Mouse (Mus musculus) liver, embryonic 12.5 days (tissue): Measurements from ENCODE around the gene Trabd. TPM values are rescaled to one million over a fixed set of nuclear protein-coding genes. Genes with fewer than 3 reads are reported as not detected.

Experiments used
- ATAC-seq: fragments of 200-750 bp; cut with Nextera tagmentation; 2 replicates; pipeline ENCODE4 v1.8.0; 2017; ENCODE audit warnings: moderate number of reproducible peaks, mild to moderate bottlenecking, moderate library complexity
- H3K27ac ChIP-seq: fragments of 300-500 bp; sonication (generic); 2 replicates; pipeline ENCODE4 v1.5.1; 2016; ENCODE audit warnings: mild to moderate bottlenecking
- H3K27me3 ChIP-seq: fragments of 300-500 bp; sonication (generic); replicated peaks from 2 replicates; pipeline ENCODE4 v1.6.1; 2016; ENCODE audit warnings: mild to moderate bottlenecking, moderate library complexity
- H3K36me3 ChIP-seq: fragments of 300-500 bp; sonication (generic); 2 replicates; pipeline ENCODE4 v1.6.1; 2016; ENCODE audit warnings: mild to moderate bottlenecking, moderate library complexity
- H3K4me1 ChIP-seq: fragments of 300-500 bp; sonication (generic); 2 replicates; pipeline ENCODE4 v1.6.1; 2016
- H3K4me2 ChIP-seq: fragments of 300-500 bp; sonication (generic); 2 replicates; pipeline ENCODE4 v1.6.1; 2016; ENCODE audit warnings: mild to moderate bottlenecking, moderate library complexity
- H3K4me3 ChIP-seq: fragments of 300-500 bp; sonication (generic); 2 replicates; pipeline ENCODE4 v1.5.1; 2016; ENCODE audit warnings: mild to moderate bottlenecking, moderate library complexity
- H3K9ac ChIP-seq: fragments of 300-500 bp; sonication (generic); 2 replicates; pipeline ENCODE4 v1.6.1; 2016; ENCODE audit warnings: mild to moderate bottlenecking, moderate library complexity
- H3K9me3 ChIP-seq: fragments of 300-500 bp; sonication (generic); replicated peaks from 2 replicates; pipeline ENCODE4 v1.6.1; 2016; ENCODE audit warnings: mild to moderate bottlenecking, moderate library complexity
- WGBS: fragments of 180-500 bp; shearing (Covaris S2); methylation state at CpG from one replicate; pipeline ENCODE4 v1.1.7; 2016; ENCODE audit not compliant: insufficient replicate concordance; 5-methylcytosine and 5-hydroxymethylcytosine counted together
- polyA plus RNA-seq: library from polyadenylated mRNA; unstranded; fragments of >200 nt; fragmentation: Nextera tagmentation; extraction: Ambion mirVana; gene quantifications from 2 replicates; pipeline ENCODE4 v1.2.1, GENCODE M21; 2016

The Trabd gene
- polyA plus RNA-seq, 1 experiment from 2014 or later: 22.9 TPM

DNA sequence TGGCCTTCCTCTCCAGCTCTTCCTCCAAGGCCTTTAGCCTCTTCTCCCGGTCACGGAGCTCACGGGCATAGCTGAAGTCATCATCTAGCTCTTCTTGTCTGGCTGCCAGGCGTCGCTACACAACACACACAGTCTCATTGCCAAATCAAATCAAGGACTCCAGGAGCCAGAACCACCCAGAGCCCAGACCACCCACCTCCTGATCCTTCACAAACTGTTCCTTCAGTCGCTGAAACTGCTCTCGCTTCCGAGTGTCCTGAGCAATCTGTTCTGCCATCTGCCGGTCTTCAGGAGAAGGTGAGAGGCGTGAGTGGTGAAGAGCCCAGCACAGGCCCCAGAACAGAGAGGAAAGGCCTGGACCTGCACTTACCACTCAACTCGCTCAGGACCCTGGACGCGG, 31.1 kb downstream of the Trabd start:
- H3K9ac ChIP-seq: no peak overlapping the region
- 88% methylated on average over 13 of the region's 13 CpGs for WGBS
- no peak overlapping the region for H3K27ac ChIP-seq
- no peaks in the 10 kb centered on the region for H3K4me1 ChIP-seq
- H3K36me3 ChIP-seq: peaks cover 100% of the 10 kb centered on the region
- no peak for ATAC-seq
- H3K27me3 ChIP-seq: no peaks in the 10 kb centered on the region
- H3K9me3 ChIP-seq: no peaks in the 10 kb centered on the region
- H3K4me3 ChIP-seq: no peak overlapping the region
- H3K4me2 ChIP-seq: no peak overlapping the region

DNA sequence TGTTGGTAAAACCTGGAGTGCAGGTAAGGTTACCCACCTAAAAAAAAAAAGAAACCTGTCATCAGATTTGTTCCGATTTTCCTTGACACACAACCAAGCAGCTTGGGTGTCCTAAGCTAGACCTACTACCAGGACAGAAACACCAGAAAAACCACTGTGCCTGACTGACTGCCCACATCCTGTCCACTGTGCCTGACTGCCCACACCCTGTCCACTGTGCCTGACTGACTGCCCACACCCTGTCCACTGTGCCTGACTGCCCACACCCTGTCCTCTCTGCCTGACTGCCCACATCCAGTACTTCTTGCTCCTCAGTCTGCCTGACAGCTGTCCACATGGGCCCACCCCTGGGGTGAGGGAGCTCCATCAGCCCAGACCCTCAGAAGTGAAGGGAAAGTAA, 32.1 kb downstream of the Trabd start:
- 79% methylated on average over 1 of the region's 1 CpGs for WGBS
- peaks cover 100% of the 10 kb centered on the region for H3K36me3 ChIP-seq
- no peak for ATAC-seq

DNA sequence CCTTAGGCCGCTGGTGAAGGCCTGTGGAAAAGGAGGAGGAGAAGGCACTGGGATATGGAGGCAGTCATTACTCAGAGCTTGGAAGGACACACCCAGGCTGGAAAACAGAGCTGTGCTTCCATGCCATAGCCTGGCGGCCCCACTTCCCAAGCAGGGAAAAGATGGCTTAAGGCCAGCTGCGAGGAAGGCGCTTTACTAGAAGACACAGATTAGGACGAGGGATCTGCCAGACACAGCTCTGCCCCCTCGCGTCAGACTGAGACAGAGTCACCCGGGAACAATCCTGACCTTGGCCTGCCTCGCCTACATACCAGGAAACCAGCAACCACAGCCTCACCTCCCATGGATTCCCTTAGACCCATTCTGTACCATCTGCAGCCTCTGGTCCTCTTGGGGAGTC, 35.2 kb downstream of the Trabd start:
- Histone ChIP-seq H3K36me3 (peaks cover 95% of the 10 kb centered on the region), H3K9ac (no peak overlapping the region), H3K27me3 (no peaks in the 10 kb centered on the region), H3K4me1 (no peaks in the 10 kb centered on the region), H3K27ac (no peak overlapping the region), H3K4me2 (no peak overlapping the region), H3K9me3 (no peaks in the 10 kb centered on the region), H3K4me3 (no peak overlapping the region)
- 78% methylated on average over 9 of the region's 9 CpGs for WGBS
- ATAC-seq: no peak

More for the DNA sequence above, 32.1 kb downstream of the Trabd start:
- no peak overlapping the region for H3K4me3 ChIP-seq
- H3K27ac ChIP-seq: no peak overlapping the region
- H3K9ac ChIP-seq: no peak overlapping the region
- no peak overlapping the region for H3K4me2 ChIP-seq
- no peaks in the 10 kb centered on the region for H3K9me3 ChIP-seq
- H3K4me1 ChIP-seq: no peaks in the 10 kb centered on the region
- H3K27me3 ChIP-seq: no peaks in the 10 kb centered on the region

DNA sequence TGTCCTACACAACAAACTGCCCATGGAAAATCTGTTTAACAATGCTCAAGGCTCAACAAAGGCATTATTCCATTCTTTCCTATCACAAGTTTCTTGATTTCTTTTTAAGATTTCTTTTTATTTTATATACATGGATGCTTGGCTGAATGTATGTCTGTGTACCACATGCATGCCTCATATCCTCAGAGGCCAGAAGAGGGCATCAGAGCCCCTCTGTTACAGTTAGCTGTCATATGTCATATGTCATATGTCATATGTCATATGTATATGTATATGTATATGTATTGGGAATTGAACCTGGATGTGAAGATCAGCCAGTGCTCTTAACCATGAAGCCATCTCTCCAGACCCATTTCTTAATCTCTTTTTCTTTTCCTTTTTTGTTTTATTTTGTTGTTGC, 43.1 kb downstream of the Trabd start:
- Histone ChIP-seq H3K9me3 (no peaks in the 10 kb centered on the region), H3K27me3 (no peaks in the 10 kb centered on the region), H3K27ac (no peak overlapping the region), H3K36me3 (peaks cover 73% of the 10 kb centered on the region), H3K9ac (no peak overlapping the region), H3K4me2 (no peak overlapping the region), H3K4me1 (peaks cover 35% of the 10 kb centered on the region), H3K4me3 (no peak overlapping the region)
- no peak for ATAC-seq

DNA sequence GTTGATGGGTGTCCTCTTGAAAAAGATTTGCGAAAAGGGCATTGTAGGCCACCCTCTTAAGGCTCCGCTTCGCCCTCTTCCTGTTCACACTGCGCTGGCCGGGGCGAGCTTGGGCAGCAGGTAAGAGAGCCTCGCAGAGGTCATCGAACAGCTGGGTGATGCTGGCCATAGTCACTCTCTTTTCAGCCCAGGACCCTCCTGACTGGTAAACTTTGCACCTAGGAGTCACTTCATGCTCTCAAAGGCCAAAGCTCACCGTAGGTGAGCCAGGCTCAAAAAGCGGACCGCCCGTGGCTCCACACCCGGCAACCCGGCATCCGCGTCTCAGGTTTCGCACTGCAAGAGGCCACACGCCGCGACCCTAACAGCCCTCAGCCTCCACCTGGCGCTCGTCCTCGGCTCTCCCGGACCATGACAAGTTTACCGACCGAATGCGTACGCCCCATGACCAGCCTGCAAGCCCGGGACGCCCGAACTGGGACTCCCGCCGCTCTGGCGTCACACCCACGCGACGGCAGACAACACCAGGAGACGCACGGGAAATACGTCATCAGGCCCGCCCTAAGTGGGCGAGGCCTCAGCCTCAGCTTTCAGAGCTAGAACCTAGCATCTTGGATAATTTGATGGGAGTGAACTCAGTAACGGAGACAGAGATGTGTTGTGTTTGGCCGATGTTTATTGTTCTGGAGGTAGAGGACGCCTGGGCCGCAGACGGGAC, 47.9 kb downstream of the Trabd start, which contains the start of gene Tubgcp6:
TSS of gene Tubgcp6 (minus strand) at position 464 of the 718 bp plus-strand sequence.
- peak; percentile 86 for ATAC-seq
- H3K4me2 ChIP-seq: peak within 1 kb of the TSS; percentile 94
- H3K9ac ChIP-seq: peak within 1 kb of the TSS; percentile 88
- peak within 1 kb of the TSS; percentile 91 for H3K4me3 ChIP-seq
- under 1% methylated on average over 47 of the region's 47 CpGs for WGBS
- peaks cover 59% of the 10 kb centered on the region for H3K36me3 ChIP-seq
- H3K9me3 ChIP-seq: no peaks in the 10 kb centered on the region
- H3K27ac ChIP-seq: peak within 1 kb of the TSS; percentile 76
- H3K4me1 ChIP-seq: peaks cover 60% of the 10 kb centered on the region
- H3K27me3 ChIP-seq: no peaks in the 10 kb centered on the region

DNA sequence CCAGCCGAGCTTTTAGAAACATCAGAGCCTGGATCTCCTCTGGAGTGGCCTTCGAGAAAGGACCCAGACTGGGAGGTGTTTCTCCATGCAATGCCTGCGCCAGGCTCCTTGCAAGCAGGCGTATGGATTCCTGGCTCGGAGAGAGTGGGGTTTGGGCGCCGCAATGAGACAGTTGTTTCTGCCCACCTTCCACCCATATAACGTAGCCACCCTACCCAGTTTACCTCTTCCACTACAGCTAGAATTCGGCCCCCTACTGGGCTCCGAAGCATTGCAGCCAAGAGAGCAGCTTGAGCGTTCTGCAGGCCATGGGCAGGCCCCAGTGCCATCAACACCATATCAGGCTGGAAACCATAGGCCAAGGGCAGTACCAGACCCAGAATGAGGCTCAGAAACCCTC, 48.7 kb downstream of the Trabd start:
- Histone ChIP-seq H3K4me1 (peaks cover 63% of the 10 kb centered on the region), H3K4me3 (peak overlapping the region; percentile 91), H3K27ac (peak overlapping the region; percentile 76), H3K27me3 (no peaks in the 10 kb centered on the region), H3K9ac (peak overlapping the region; percentile 88), H3K9me3 (no peaks in the 10 kb centered on the region), H3K4me2 (peak overlapping the region; percentile 94), H3K36me3 (peaks cover 51% of the 10 kb centered on the region)
- WGBS: 41% methylated on average over 11 of the region's 11 CpGs
- no peak for ATAC-seq

DNA sequence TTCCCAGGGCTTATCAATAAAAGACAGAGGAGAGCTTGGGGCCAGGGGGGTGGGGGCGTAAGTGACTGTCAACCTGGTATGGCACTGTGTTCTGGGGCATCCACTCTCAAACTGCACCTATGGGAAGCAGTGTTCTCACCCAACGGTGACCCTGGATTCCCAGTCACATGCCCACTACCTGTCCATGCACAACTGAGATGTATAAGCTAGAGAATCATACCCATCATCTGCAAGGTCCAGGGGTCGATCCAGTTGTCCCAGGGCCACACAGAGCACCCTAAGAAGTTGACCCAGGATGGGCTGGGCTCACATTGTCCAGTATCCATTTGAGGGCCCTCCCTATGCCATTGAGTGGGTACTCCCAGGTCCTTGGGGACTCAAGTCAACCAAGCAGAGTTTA, 49.4 kb downstream of the Trabd start:
- Histone ChIP-seq H3K27ac (peak overlapping the region; percentile 76; the same call in 1 of the 2 replicates), H3K36me3 (peaks cover 45% of the 10 kb centered on the region), H3K4me1 (peaks cover 68% of the 10 kb centered on the region), H3K9me3 (no peaks in the 10 kb centered on the region), H3K27me3 (no peaks in the 10 kb centered on the region), H3K4me3 (no peak overlapping the region), H3K9ac (no peak overlapping the region), H3K4me2 (no peak overlapping the region)
- no peak for ATAC-seq
- WGBS: 72% methylated on average over 3 of the region's 3 CpGs

DNA sequence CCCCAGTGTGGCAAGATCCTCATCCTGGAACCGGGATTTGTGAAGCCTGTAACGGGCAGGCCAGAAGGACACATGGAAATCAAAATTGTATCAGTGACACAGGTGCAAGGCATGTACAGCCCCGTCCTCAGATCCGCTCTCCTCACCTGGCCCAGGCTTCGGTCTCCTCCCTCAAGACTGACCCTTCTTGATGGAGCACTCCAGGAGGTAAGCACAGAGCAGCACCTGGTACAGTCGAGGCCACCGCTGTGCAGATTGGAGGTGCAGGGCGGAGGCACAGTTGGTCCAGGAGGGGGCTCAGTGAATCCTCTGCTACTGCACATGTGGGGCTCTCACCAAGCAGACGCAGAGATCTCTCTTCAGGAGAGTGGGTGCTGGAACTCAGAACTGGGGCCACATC, 50.4 kb downstream of the Trabd start:
- H3K27ac ChIP-seq: no peak overlapping the region
- 87% methylated on average over 9 of the region's 9 CpGs for WGBS
- H3K4me3 ChIP-seq: no peak overlapping the region
- H3K27me3 ChIP-seq: peaks cover 10% of the 10 kb centered on the region; the same call in 1 of the 2 replicates
- no peaks in the 10 kb centered on the region for H3K9me3 ChIP-seq
- H3K4me1 ChIP-seq: peaks cover 59% of the 10 kb centered on the region
- peaks cover 35% of the 10 kb centered on the region for H3K36me3 ChIP-seq
- H3K4me2 ChIP-seq: no peak overlapping the region
- no peak for ATAC-seq
- no peak overlapping the region for H3K9ac ChIP-seq

DNA sequence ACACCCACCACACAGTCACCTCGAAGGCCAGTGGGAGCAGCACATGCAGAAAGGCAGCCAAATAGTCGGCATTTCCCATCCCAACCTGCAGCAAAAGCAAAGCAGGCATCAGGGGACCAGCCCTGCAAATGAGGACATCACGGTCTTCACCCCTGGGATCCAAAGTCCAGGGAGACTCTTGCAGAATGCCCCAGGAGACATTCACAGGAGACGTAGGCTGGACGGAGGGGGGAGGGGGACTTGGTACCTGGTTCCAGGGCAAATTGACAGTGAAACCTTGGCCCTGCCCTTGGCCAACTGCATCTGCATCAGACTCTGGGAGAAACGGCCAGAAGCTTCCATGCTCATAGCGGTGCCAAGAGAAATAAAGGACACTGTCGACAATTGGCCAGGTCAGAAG, 51.7 kb downstream of the Trabd start:
- ATAC-seq: no peak
- Histone ChIP-seq H3K4me1 (peaks cover 46% of the 10 kb centered on the region), H3K4me2 (no peak overlapping the region), H3K4me3 (no peak overlapping the region), H3K9ac (no peak overlapping the region), H3K36me3 (peaks cover 29% of the 10 kb centered on the region), H3K27ac (no peak overlapping the region), H3K9me3 (no peaks in the 10 kb centered on the region), H3K27me3 (peaks cover 21% of the 10 kb centered on the region; the same call in 1 of the 2 replicates)
- WGBS: 78% methylated on average over 8 of the region's 8 CpGs

DNA sequence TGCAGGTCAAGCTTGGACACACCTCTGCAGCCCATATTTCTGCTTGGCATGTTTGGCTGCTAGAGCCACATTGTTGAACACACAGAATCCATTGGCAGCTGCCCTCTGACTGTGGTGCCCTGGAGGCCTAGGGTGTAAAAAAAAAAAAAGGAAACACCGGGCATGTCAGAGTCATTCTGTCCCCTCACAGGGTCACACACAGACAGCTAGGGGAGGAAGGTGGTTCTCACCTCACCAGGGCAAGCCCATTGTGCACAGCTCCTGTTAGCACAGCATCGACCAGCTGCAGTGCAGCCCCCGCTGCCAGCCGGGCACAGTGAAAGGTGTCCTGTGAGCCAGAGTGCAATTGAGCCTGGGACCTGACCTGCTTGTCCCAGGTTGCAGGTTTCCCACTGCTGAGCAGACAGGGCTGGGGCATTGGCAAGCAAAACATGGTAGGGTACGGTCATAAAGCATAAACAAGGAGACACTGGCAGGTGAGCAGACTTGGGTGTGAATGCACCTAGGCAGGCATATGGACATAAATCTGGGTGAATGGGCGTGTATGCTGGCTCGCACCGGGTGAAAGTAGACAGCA, 52.5 kb downstream of the Trabd start:
- Histone ChIP-seq H3K9ac (peak overlapping the region; percentile 76), H3K4me2 (peak overlapping the region; percentile 85), H3K27ac (no peak overlapping the region), H3K9me3 (no peaks in the 10 kb centered on the region), H3K36me3 (peaks cover 29% of the 10 kb centered on the region), H3K27me3 (peaks cover 29% of the 10 kb centered on the region), H3K4me1 (peaks cover 43% of the 10 kb centered on the region), H3K4me3 (peak overlapping the region; percentile 70)
- WGBS: 71% methylated on average over 8 of the region's 8 CpGs
- ATAC-seq: no peak

DNA sequence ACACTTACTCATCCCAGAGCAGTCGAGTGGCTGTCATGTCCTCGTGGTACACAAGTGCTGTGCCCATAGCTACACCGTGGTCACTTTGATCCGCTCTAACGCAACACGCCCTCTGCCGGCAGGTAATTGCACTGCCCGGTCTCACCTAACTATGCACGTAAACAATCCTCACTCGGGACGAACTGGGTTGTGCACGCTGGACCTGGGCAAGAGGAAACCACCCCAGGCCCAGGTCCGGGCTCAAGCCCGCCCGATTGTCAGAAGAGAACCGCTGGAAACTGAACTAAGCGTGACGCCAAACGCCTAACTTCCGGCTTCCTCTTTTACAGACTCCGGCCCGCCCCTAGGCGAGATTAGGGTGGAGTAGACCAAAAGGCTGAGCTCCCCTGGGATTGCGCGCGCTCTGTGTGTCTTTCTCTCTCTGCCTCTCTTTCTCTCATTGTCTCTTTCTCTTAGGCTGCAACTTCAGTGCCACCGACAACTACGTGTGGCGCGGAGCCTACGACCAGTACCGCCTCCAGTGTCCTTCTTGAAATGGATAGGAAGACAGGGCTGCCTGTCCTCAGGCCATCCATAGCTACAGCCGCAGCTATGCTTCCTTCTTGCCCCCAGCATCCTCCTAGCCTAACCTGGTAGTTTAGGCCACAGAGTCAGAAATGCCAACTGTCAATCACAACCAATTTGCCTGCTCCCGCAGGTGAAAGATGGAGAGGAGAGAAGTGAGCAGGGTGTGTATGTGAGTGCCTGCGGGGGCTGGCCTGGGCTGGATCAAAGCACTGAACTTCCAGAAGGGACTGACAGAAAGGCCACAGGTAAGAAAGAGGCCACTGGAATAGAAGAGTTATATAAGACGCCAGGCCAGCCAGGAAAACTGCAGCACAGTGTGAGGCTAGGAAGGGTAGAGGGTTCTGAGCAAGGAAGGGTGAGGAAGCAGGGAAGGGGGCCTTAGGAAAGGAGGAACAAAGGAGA, 53.7 kb downstream of the Trabd start, which contains the start of gene Hdac10:
TSS of gene Hdac10 (minus strand) at position 319 of the 969 bp plus-strand sequence.
- peak within 1 kb of the TSS; percentile 70 for H3K4me3 ChIP-seq
- H3K9ac ChIP-seq: peak within 1 kb of the TSS; percentile 76
- ATAC-seq: peak; percentile 89
- no peaks in the 10 kb centered on the region for H3K9me3 ChIP-seq
- H3K27me3 ChIP-seq: peaks cover 29% of the 10 kb centered on the region
- WGBS: 5% methylated on average over 36 of the region's 36 CpGs
- peaks cover 38% of the 10 kb centered on the region for H3K4me1 ChIP-seq
- peak within 1 kb of the TSS; percentile 77 for H3K27ac ChIP-seq
- H3K36me3 ChIP-seq: peaks cover 29% of the 10 kb centered on the region
- peak within 1 kb of the TSS; percentile 85 for H3K4me2 ChIP-seq

DNA sequence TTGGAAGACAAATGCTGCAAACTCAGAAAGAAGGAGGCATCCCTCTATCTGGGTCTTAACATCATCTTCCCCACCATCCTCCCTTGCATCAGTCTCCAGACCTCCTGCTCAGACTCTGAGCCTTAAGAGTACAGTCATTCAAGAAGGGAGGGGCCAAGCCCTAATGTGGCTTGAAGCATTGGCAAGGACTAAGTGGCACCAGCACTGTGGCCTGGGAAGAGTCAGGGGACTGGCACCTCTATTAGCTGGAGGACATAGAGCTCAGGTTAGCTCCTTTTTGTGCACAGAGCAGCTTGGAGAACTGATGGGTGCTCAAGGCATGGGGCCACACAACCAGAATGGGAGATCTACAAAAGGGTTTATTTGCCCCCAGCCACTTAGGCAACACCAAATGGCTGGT, 55.3 kb downstream of the Trabd start:
- Histone ChIP-seq H3K9ac (no peak overlapping the region), H3K36me3 (peaks cover 15% of the 10 kb centered on the region), H3K4me1 (peaks cover 28% of the 10 kb centered on the region), H3K4me3 (no peak overlapping the region), H3K27me3 (peaks cover 38% of the 10 kb centered on the region), H3K9me3 (no peaks in the 10 kb centered on the region), H3K27ac (no peak overlapping the region), H3K4me2 (no peak overlapping the region)
- ATAC-seq: no peak
